Mouse (Mus musculus) layer of hippocampus, postnatal 14 days (tissue): ENCODE results near the gene Ttc7b. TPM values are rescaled to one million over a fixed set of nuclear protein-coding genes. Genes with fewer than 3 reads are reported as not detected.

ENCODE experiments used
- DNase-seq, 2 experiments: peaks; one replicate each; pipeline ENCODE4 v3.0.0; 2021 to 2022; ENCODE audit warnings: low spot score in 2 of 2, mixed read lengths in 1 of 2
- total RNA-seq, 2 experiments: library from RNA; stranded (reverse); gene quantifications; 2 replicates each; pipeline ENCODE4 v1.2.3; 2021

The Ttc7b gene
- total RNA-seq, 2 experiments from 2014 or later, result 132 to 146 TPM

DNA sequence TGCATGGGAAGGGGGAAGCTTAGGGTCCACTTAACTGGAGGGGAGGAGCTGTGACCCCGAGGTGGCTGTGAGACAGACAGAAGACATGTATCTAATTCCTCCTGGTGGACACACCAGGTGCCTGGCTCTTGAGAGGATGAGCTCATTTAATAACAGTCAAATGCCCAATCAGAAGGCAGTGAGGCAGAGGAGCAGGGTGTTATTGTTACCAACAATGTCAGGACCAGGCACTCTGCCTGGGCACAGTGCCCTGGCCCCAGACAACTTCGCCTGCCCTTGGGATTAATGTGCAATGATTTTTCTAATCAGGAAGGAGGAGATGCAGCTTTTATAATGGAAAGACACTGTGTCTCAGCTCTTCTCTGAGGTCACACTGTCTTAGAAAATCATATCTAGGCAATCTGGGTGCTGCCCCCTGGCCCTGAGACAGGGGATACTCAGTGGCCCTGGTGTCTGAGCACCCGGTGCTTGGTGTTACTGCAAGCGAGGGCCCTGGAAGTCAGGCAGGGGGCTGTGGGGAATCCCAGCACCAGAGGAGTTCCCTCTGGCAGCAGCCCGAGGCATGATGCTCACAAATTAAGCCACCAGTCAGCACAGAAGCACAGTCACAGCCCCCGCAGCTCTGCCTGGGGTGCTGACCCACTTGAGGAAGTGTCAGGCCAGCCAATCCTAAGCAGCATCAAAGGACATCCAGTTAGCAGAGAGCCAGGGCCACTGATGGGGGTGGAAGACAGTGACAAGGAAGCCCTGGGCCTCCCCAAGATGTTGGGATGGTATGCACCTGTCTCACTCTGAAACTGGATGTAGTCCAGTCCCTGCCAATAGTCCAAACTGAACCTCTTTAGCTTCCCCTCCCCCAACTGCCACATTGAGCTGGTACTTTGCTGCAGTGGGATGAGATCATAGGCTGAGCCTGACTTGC, 209.9 kb downstream of the Ttc7b start:
- no peak for DNase-seq

- DNase-seq, result no peak
Observed at GRCm38 (mm10) chr12:100309201-100309600, 211.4 kb downstream of the Ttc7b start.

GRCm38 (mm10) chr12:100307501-100308260, 212.9 kb downstream of the Ttc7b start:
- no peak for DNase-seq

DNA sequence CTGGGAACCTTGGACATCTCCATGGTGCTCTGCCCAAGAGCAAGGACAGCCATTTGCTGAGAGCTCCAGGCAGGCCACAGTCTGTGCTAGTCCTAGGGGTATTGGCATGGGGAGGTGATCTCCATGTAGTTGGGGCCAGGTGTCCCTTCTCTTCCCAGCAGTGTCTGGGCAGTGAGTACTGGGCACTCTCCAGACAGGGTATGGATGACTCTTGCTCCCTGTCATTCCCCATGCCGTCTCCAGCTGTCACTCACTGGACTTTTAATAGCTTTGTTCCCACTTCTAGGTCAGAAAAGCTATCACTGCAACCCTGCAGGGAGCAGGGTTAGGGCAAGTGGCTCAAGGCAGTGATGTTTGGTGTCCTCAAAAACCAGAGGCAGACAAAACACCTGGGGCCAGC, 214.3 kb downstream of the Ttc7b start:
- no peak for DNase-seq

DNA sequence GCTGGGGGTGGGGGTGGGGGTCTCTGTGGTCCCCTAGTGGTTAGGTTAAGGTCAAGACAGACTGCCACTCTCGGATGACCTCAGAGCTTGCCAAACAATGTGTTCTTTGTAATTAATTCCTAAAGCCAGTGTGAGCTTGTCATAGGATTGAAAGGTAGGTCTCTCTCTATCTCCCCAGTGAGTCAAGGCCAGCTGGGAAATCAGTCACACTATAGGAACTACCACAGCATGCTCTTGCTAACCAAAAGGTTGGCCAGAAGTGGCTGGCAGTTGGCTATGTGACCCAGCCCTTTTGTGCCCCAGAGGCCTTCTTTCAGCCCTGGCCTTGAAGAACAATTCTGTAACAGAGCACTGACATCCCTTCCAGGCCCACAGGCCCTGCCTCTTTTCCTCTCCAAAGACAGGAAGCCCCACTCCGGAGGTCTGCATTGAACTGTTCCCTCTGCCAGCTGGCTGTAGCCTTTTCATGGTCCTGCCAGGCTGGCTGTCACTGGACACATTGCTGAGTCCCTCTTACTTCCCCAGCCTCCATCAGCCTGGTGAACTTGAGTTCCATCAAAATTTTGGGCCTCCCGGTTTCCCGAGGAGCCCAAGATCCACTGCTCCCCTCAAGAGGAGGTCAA, 215.5 kb downstream of the Ttc7b start:
- DNase-seq, result no peak

DNA sequence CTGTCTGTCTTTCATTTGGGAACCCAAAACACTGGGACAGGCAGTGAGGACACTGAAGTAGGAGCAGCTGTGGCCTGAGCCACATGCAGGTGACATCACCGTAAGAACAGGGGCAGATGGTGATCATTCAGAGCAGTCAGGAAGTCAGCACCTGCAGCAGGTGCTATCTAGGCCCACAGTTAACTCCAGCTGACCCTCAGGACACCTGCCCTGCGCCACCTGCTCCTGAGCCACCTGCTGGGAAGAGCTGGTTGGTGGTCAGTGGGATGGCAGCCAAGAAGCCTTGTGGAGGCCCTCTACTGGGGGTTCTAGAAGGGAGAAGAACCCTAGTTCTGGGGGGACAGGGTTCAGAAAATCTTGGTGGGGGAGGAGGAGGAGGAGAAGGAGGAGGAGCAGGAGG, 216.3 kb downstream of the Ttc7b start:
- DNase-seq, result no peak

- no peak for DNase-seq
Observed at GRCm38 (mm10) chr12:100303141-100303540, 217.5 kb downstream of the Ttc7b start.

- no peak for DNase-seq
Observed at GRCm38 (mm10) chr12:100300446-100300845, 220.2 kb downstream of the Ttc7b start.

GRCm38 (mm10) chr12:100299322-100299726, 221.3 kb downstream of the Ttc7b start:
- DNase-seq, result no peak

DNA sequence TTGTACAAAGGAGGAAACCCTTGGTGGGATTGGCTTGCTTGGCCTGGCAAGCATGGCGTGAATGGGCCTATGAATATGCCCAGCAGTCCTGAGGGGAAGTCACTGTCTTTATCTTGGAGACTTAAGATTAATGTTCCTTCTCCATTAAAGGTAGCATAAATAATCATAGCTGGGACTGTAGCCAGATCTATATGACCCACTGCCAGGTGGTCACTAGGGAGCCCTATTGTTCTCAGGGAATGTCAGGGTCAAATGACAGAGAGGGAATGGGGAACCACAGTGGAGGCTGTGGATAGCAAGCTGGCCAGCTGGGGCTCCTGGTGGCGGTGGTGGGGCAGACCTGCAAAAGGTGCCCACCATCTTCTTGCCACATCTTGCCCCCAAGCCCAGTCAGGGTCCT, 221.8 kb downstream of the Ttc7b start:
- no peak for DNase-seq

DNA sequence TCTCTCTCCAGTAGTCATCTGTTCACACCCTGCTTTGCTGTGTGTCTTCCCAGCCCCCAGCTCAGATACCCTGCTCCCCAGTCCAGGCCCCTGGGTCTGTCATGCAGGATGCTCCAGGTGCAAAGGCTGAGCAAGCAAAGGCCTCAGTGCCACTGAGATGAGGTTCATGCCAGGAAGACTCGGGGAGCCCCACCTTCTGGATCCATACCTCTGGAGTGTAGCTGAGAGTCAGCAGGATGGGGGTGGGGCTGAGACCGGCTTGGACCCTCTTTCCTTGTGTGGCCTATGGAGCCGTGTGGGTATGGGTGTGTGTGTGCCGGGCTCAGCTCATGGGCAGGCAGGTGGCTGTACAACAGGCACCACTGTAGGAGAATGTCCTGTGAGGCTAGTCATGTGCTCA, 222.7 kb downstream of the Ttc7b start:
- DNase-seq, result no peak

- no peak for DNase-seq
Observed at GRCm38 (mm10) chr12:100294457-100294856, 226.2 kb downstream of the Ttc7b start.

DNA sequence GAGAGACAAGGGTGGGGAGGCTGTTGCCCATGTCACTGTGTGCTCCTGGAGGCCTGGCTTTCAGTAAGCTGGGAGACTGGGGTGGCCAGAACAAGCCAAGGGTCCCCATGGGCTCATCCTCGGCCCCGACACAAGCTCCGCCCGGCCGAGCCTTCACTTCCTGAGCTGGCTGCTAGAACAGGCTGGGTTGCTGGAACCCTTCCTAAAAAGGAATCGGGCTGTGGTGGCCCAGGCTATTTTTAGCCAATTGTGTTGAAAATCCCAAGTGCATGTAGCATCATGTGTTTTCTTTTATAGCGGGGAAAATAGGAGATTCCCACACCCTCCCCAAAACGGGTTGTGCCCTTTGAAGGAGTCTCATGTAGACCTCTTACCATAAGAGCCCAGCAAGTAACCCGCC, 226.7 kb downstream of the Ttc7b start:
- no peak for DNase-seq

DNA sequence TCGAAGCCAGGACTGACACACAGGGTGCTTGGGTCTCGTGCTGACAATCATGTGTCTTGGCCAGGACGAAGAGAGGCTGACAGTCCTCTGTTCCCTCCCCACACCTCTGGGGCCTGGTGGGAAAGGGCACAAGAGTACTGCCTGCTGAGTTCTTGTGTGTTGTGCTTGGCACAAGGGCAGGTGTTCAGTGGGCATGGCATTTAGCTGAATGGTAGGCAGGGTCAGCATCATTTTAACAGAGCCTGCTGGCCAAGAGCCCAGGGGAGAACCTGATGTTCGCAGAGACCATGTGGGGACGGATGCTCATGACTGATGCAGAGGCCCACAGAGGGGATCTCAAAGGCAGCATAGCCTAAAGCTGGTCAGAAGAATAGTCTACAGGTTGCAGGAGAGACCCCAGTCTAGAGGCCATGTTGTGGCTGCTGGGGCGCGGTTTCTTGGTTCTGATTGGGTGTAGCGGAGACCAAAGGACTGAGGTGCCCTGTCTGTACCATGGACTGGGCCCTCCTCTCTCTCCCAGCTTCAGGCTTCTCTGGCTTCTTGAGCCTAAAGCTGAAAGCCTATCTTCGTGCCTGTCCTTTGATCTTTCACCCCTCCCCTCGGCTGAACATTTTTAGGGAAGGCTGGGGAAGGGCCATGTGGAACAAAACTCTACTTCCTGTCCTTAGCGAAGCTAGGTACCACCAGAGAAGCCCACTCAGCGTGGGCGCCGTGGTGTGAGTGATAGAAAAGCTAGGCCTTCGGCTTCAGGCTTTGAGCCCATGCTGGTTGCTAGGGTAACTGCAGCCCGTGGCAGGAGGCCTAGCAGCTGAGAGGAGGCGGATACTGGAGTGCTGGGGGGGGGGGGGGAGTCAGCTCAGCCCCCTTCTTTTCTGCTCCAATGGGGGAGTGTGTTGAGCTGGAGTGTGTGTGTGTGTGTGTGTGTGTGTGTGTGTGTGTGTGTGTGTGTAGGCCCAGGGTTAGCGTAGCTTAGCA, 229.6 kb downstream of the Ttc7b start:
- DNase-seq, result peak; percentile 82 to 89

- no peak for DNase-seq
Observed at GRCm38 (mm10) chr12:100290178-100290531, 230.5 kb downstream of the Ttc7b start.

GRCm38 (mm10) chr12:100289267-100290177, 231.1 kb downstream of the Ttc7b start:
- peak; percentile 73 to 81 for DNase-seq

DNA sequence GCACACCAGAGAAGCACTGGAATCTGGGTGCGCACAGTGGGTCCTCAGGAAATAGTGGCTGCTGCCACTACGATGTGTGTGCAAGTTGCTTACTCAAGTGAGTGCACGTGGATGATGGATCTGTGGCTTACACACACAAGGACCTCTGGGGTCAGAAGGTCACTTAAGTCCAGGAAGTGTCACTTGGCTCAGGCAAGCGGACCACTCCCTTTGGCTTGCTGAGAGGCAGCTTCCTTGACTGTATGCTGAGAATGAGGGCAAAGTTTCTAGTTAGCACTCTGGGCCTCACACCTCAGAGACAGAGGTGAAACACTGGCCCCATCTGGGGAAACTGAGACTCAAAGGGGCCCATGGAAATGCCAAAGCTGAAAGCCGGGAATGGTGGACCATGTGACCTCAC, 232.6 kb downstream of the Ttc7b start:
- no peak for DNase-seq

DNA sequence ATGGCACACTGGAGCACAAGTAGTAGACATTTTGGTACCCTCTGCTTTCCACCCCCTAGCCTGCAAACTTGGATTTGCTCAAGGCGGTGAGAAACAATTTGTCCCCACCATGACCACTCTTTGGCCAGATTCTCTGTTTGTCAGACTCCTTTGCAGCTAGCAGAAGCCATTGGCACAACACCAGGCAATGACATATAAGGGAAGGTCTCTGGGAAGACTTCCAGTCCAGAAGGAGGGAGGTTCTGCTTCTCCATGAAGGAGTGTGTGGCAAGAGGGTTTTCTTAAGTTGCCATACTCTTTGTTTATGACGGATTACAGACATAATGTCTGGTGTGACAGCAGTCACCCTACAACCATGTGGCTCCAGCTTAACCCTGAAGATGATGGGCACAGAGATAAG, 233.1 kb downstream of the Ttc7b start:
- DNase-seq, result no peak

GRCm38 (mm10) chr12:100283283-100283682, 237.3 kb downstream of the Ttc7b start:
- no peak for DNase-seq
